Mouse (Mus musculus) liver, postnatal 0 days (tissue): Measurements from ENCODE around the gene Abcg4. TPM values are rescaled to one million over a fixed set of nuclear protein-coding genes. Genes with fewer than 3 reads are reported as not detected.

Experiments
- ATAC-seq: fragments of 200-750 bp; cut with Nextera tagmentation; 2 replicates; pipeline ENCODE4 v1.8.0; 2017; ENCODE audit warnings: mild to moderate bottlenecking, moderate library complexity
- DNase-seq: peaks from one replicate; pipeline ENCODE4 v3.0.0-alpha.2; 2016
- H3K27ac ChIP-seq: fragments of 300-500 bp; sonication (generic); 2 replicates; pipeline ENCODE4 v1.5.1; 2014; ENCODE audit warnings: antibody characterized with exemption, moderate library complexity, mild to moderate bottlenecking, low read depth
- H3K27me3 ChIP-seq: fragments of 300-500 bp; sonication (generic); 2 replicates; pipeline ENCODE4 v1.6.1; 2014; ENCODE audit warnings: low read length, control low read depth, mixed read lengths; ENCODE audit not compliant: insufficient read depth
- H3K36me3 ChIP-seq: fragments of 300-500 bp; sonication (generic); replicated peaks from 2 replicates; pipeline ENCODE4 v1.6.1; 2014; ENCODE audit warnings: mild to moderate bottlenecking, control low read depth, low read length, moderate library complexity, mixed read lengths; ENCODE audit not compliant: insufficient read depth
- H3K4me1 ChIP-seq: fragments of 300-500 bp; sonication (generic); 2 replicates; pipeline ENCODE4 v1.6.1; 2014; ENCODE audit warnings: antibody characterized with exemption, mild to moderate bottlenecking, control low read depth; ENCODE audit not compliant: insufficient read depth
- H3K4me2 ChIP-seq: fragments of 300-500 bp; sonication (generic); 2 replicates; pipeline ENCODE4 v1.6.1; 2014; ENCODE audit warnings: low read depth, mild to moderate bottlenecking, low read length, moderate library complexity, mixed read lengths
- H3K4me3 ChIP-seq: fragments of 300-500 bp; sonication (generic); 2 replicates; pipeline ENCODE4 v1.5.1; 2014; ENCODE audit warnings: low read depth, low read length
- H3K9ac ChIP-seq: fragments of 300-500 bp; sonication (generic); replicated peaks from 2 replicates; pipeline ENCODE4 v1.6.1; 2014; ENCODE audit warnings: mild to moderate bottlenecking, moderate library complexity
- H3K9me3 ChIP-seq: fragments of 300-500 bp; sonication (generic); 2 replicates; pipeline ENCODE4 v1.6.1; 2016; ENCODE audit warnings: mild to moderate bottlenecking, control low read depth, low read length, mixed read lengths
- CTCF ChIP-seq: sonication (generic); IDR thresholded peaks from 2 replicates; pipeline ENCODE4 v1.5.1; 2016; ENCODE audit warnings: antibody characterized with exemption, low read depth
- EP300 ChIP-seq: IDR thresholded peaks from 2 replicates; pipeline ENCODE4 v1.6.1; 2016; ENCODE audit warnings: antibody characterized with exemption, low read depth, mild to moderate bottlenecking
- WGBS: fragments of 180-500 bp; shearing (Covaris S2); extraction: QIAGEN DNeasy Blood & Tissue Kit; methylation state at CpG from one replicate; pipeline ENCODE4 v1.1.7; 2014; ENCODE audit not compliant: insufficient replicate concordance; 5-methylcytosine and 5-hydroxymethylcytosine counted together
- polyA plus RNA-seq: library from polyadenylated mRNA; unstranded; fragments of >200 nt; fragmentation: Nextera tagmentation; extraction: Ambion mirVana; gene quantifications from 2 replicates; pipeline ENCODE4 v1.2.1, GENCODE M21; 2015

The Abcg4 gene
- polyA plus RNA-seq, 1 experiment from 2014 or later = 4.2 TPM

DNA sequence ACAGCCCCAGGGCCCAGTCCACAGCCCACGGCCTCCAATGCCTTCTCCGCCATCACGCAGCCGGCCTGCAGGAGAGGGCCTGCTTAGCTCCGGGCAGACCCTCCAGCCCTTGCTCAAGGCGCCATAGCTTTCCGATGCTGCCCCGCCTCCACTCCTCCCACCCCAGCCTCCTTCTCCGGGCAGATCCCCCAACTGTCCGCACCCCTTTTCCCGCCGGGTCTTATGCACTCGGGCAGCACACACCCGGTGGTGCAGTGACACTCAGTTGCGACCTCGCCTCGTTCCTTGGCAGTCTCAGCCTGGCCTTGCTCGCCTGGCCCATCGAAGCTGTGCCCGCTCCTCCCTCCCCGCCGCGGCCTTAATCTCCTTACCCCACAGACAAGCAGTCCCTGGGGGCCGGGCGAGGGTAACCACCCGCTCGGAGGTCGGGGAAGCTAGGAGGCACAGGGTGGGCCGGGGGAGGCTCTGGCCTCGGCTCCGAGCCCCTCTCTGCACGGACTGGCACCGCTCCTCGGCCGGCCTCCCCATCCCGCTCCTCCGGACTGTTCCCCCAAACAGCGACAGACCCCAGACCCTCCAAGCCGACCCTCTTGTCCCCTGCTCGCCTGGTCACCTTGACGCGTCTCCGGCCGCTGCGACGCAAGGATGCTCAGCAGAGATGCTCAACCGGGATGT lies 877 bp downstream of the Abcg4 start:
- no peaks in the 10 kb centered on the region for H3K9me3 ChIP-seq
- H3K4me3 ChIP-seq = peak overlapping the region; percentile 70
- DNase-seq (peak; percentile 59), ATAC-seq (peak; percentile 44)
- peaks cover 17% of the 10 kb centered on the region; the same call in 1 of the 2 replicates for H3K27me3 ChIP-seq
- H3K4me1 ChIP-seq = peaks cover 12% of the 10 kb centered on the region
- WGBS = 4% methylated on average over 37 of the region's 47 CpGs
- TF ChIP-seq EP300 (no peak), CTCF (no peak)
- peaks cover 17% of the 10 kb centered on the region for H3K36me3 ChIP-seq
- peak overlapping the region; percentile 77 for H3K4me2 ChIP-seq
- peak overlapping the region; percentile 85 for H3K27ac ChIP-seq
- H3K9ac ChIP-seq = peak overlapping the region; percentile 76

DNA sequence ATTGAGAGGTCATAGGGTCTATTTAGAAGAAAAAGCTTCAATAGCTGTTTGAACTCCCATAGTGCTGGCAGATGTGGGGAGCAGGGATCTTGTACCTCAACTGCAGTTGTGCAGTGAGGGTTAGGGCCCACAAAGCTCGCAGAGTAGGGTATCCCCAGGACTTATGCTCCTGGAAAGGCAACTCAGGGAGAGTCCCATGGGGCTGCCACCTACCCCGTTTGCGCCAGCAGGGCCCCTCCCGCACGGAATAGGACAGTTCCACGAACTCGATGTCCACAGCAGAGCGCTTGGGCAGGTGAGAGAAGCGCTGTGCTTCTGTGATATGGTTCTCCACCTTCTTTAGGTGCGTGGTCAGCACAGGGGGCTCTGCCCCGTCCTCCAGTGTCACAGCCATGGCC lies 1.4 kb downstream of the Abcg4 start:
- peak overlapping the region; percentile 76 for H3K9ac ChIP-seq
- peak overlapping the region; percentile 70 for H3K4me3 ChIP-seq
- peaks cover 17% of the 10 kb centered on the region; the same call in 1 of the 2 replicates for H3K27me3 ChIP-seq
- H3K27ac ChIP-seq = peak overlapping the region; percentile 85
- peaks cover 13% of the 10 kb centered on the region for H3K36me3 ChIP-seq
- DNase-seq = peak; percentile 36
- 9% methylated on average over 11 of the region's 11 CpGs for WGBS
- no peak for TF ChIP-seq EP300
- TF ChIP-seq CTCF = no peak
- ATAC-seq = no peak
- H3K4me1 ChIP-seq = peaks cover 12% of the 10 kb centered on the region
- no peaks in the 10 kb centered on the region for H3K9me3 ChIP-seq
- peak overlapping the region; percentile 77 for H3K4me2 ChIP-seq

DNA sequence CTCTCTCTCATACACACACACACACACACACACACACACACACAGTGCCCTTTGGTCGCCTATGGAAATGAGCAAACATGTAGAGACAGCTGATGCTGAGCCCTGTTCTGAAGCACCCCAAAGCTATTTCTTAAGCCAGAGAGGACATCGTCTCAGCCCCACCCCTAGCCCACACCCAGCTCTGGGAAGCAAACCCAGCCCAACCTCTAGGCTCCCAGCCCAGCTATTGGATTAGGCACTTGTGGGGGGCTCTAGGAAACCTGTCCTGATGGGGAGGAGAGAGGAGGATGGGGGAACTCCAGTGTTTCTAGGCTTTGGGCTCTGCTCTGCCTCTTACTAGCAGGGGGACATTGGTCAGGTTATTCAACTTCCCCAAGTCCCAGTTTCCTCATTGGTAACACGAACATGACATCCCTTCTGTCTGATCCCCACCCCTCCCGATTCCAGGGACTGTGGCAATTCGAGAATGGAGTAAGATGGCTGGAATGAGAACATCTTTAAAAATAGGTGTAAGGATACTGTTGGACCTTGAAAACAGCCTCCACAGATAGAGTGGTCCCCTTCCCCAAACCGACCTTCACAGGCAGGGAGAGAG lies 2.1 kb downstream of the Abcg4 start:
- TF ChIP-seq CTCF = no peak
- TF ChIP-seq EP300 = no peak
- WGBS = 6% methylated on average over 6 of the region's 6 CpGs
- ATAC-seq (no peak), DNase-seq (peak; percentile 55)
- Histone ChIP-seq H3K36me3 (peaks cover 9% of the 10 kb centered on the region), H3K4me1 (peaks cover 12% of the 10 kb centered on the region), H3K4me3 (peak overlapping the region; percentile 70), H3K4me2 (peak overlapping the region; percentile 77), H3K9me3 (no peaks in the 10 kb centered on the region), H3K27me3 (peaks cover 17% of the 10 kb centered on the region; the same call in 1 of the 2 replicates), H3K27ac (peak overlapping the region; percentile 85; the same call in 1 of the 2 replicates), H3K9ac (peak overlapping the region; percentile 76)

DNA sequence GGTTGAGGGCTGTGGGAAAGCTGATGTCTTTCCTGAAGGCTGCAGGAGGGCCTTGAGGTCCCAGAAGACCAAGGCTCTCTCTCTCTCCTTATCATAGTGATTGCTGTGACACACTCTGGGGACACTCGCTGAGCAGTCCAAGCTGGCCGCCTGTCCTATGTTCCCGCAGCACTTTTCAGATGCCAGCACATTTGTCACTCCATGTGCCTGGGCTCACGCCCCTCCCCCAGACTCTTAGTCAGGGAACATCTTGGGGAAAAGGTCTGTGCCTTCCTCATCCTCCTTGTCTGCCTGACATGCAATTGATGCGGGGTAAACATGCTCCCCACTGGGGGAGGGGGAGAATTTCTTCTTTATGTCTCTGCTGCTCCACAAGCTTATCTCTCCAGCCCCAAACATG lies 5.2 kb downstream of the Abcg4 start:
- no peak overlapping the region for H3K4me3 ChIP-seq
- H3K4me2 ChIP-seq = no peak overlapping the region
- WGBS = 69% methylated on average over 5 of the region's 5 CpGs
- H3K9ac ChIP-seq = no peak overlapping the region
- peaks cover 10% of the 10 kb centered on the region; the same call in 1 of the 2 replicates for H3K27me3 ChIP-seq
- H3K36me3 ChIP-seq = peaks cover 6% of the 10 kb centered on the region; the same call in 1 of the 2 replicates
- TF ChIP-seq CTCF (no peak), EP300 (no peak)
- no peaks in the 10 kb centered on the region for H3K9me3 ChIP-seq
- no peak for ATAC-seq
- DNase-seq = no peak
- peaks cover under 1% of the 10 kb centered on the region for H3K4me1 ChIP-seq
- H3K27ac ChIP-seq = no peak overlapping the region

DNA sequence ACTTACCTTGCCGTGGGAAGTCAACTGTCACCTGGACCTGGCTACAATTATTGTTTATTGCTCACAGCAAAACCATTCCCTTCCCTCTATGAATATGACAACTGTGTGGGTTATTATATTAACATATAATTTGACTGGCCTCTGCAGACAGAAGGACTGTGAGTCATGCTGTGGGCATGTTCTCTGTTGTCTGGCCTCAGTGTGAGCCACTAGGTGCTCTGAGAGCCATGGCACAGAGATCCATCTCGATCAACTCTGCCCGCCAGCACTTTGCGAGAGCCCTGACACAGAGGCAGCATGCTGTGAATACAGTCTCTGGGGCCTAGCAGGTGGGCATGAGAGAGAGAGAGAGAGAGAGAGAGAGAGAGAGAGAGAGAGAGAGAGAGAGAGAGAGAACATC lies 18.4 kb downstream of the Abcg4 start:
- no peaks in the 10 kb centered on the region for H3K27me3 ChIP-seq
- no peaks in the 10 kb centered on the region for H3K9me3 ChIP-seq
- peaks cover 14% of the 10 kb centered on the region for H3K4me1 ChIP-seq
- 83% methylated on average over 4 of the region's 4 CpGs for WGBS
- H3K36me3 ChIP-seq = 0 out of 2 replicates have a peak, but pooled peaks cover 4% of the 10 kb centered on the region
- ATAC-seq = no peak
- H3K4me3 ChIP-seq = no peak overlapping the region
- no peak overlapping the region for H3K27ac ChIP-seq
- no peak overlapping the region for H3K9ac ChIP-seq
- H3K4me2 ChIP-seq = no peak overlapping the region
- DNase-seq = no peak
- no peak for TF ChIP-seq EP300

DNA sequence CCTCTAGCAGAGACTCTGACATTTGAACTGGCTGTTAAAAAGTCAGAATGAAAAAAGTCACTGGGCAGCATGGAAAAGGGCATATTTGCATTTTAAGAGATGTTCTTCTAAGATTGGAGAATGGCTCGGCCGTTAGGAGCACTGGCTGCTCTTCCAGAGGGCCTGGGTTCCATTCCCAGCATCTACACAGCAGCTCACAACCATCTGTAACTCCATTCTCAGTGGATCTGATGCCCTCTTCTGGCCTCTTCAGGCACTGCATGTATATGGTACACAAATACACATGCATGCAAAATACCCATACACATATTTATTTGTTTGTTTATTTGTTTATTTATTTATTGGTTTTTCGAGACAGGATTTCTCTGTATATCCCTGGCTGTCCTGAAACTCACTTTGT lies 19.3 kb downstream of the Abcg4 start:
- Histone ChIP-seq H3K27me3 (no peaks in the 10 kb centered on the region), H3K4me2 (no peak overlapping the region), H3K36me3 (0 out of 2 replicates have a peak, but pooled peaks cover 5% of the 10 kb centered on the region), H3K9me3 (no peaks in the 10 kb centered on the region), H3K9ac (no peak overlapping the region), H3K4me3 (no peak overlapping the region), H3K27ac (peak overlapping the region; percentile 93), H3K4me1 (peaks cover 14% of the 10 kb centered on the region)
- TF ChIP-seq EP300 (no peak), CTCF (peak; percentile 75)
- 77% methylated on average over 3 of the region's 3 CpGs for whole genome bisulfite sequencing
- DNase-seq (peak; percentile 54), ATAC-seq (no peak)
